Mouse (Mus musculus): ENCODE data around the gene Ptch1. TPM values are rescaled to one million over a fixed set of nuclear protein-coding genes. Genes with fewer than 3 reads are reported as not detected.
A peak's percentile ranks its signal among the peaks of the same experiment; 100 is the strongest.

Gene Ptch1
- polyA plus RNA-seq, 1 experiment, result 2.7 TPM

GRCm38 (mm10) chr13:63572453-63573255, 744 bp downstream of the Ptch1 start:
- peak overlapping the region; percentile 91 for H3K4me3 ChIP-seq (replicated peaks)
- no peaks in the 10 kb centered on the region for H3K36me3 ChIP-seq (replicated peaks; ENCODE audit: low read length)
- H3K4me1 ChIP-seq, result peaks cover 39% of the 10 kb centered on the region
- TF ChIP-seq FLI1 (IDR thresholded peaks at IDR 0.05; ENCODE audit: low read length), result no peak
- TF ChIP-seq GATA1 (IDR thresholded peaks at IDR 0.05; ENCODE audit: borderline replicate concordance, low read length), result no peak
- H3K27me3 ChIP-seq (replicated peaks), result peaks cover 84% of the 10 kb centered on the region
- peaks cover 7% of the 10 kb centered on the region; the same call in 1 of the 2 replicates for H3K9me3 ChIP-seq

- H3K4me3 ChIP-seq (replicated peaks), result peak overlapping the region; percentile 91
- H3K4me1 ChIP-seq, result peaks cover 39% of the 10 kb centered on the region
Measured at GRCm38 (mm10) chr13:63572111-63572452, 1.3 kb downstream of the Ptch1 start.

DNA sequence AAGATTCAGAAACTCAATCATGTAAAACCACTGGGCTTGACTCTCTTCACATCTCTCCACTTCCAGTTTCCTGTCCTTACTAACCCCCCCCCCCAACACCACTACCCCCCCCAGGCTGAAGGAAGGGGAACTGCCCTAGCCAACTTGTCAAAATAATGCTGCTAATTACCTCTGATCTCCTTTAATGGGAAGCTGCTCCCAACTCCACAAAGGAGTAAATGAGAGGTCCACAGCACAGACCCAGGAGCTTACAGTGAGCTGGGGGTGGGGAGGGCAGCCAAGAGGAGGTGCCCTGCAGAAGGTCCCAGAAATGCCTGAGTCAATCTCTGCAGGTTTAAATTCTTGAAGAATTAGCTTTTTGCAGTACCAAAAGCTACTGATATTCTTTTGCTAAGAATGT, 2.9 kb downstream of the Ptch1 start:
- Histone ChIP-seq H3K27me3 (replicated peaks) (peaks cover 66% of the 10 kb centered on the region), H3K36me3 (replicated peaks; ENCODE audit: low read length) (no peaks in the 10 kb centered on the region), H3K4me3 (replicated peaks) (no peak overlapping the region), H3K4me1 (peaks cover 39% of the 10 kb centered on the region), H3K9me3 (0 out of 2 replicates have a peak, but pooled peaks cover 2% of the 10 kb centered on the region)
- TF ChIP-seq GATA1 (IDR thresholded peaks at IDR 0.05; ENCODE audit: borderline replicate concordance, low read length) (no peak), FLI1 (IDR thresholded peaks at IDR 0.05; ENCODE audit: low read length) (no peak)

More at GRCm38 (mm10) chr13:63572111-63572452, 1.3 kb downstream of the Ptch1 start:
- peaks cover 82% of the 10 kb centered on the region for H3K27me3 ChIP-seq (replicated peaks)
- no peaks in the 10 kb centered on the region for H3K36me3 ChIP-seq (replicated peaks; ENCODE audit: low read length)
- H3K9me3 ChIP-seq, result peaks cover 5% of the 10 kb centered on the region; the same call in 1 of the 2 replicates
- no peak for TF ChIP-seq GATA1 (IDR thresholded peaks at IDR 0.05; ENCODE audit: borderline replicate concordance, low read length)
- no peak for TF ChIP-seq FLI1 (IDR thresholded peaks at IDR 0.05; ENCODE audit: low read length)

GRCm38 (mm10) chr13:63569396-63569756, 4.0 kb downstream of the Ptch1 start:
- TF ChIP-seq FLI1 (IDR thresholded peaks at IDR 0.05; ENCODE audit: low read length) (no peak), GATA1 (IDR thresholded peaks at IDR 0.05; ENCODE audit: borderline replicate concordance, low read length) (no peak)
- Histone ChIP-seq H3K27me3 (replicated peaks) (peaks cover 57% of the 10 kb centered on the region), H3K4me1 (peaks cover 39% of the 10 kb centered on the region), H3K36me3 (replicated peaks; ENCODE audit: low read length) (no peaks in the 10 kb centered on the region), H3K4me3 (replicated peaks) (no peak overlapping the region), H3K9me3 (0 out of 2 replicates have a peak, but pooled peaks cover 2% of the 10 kb centered on the region)

DNA sequence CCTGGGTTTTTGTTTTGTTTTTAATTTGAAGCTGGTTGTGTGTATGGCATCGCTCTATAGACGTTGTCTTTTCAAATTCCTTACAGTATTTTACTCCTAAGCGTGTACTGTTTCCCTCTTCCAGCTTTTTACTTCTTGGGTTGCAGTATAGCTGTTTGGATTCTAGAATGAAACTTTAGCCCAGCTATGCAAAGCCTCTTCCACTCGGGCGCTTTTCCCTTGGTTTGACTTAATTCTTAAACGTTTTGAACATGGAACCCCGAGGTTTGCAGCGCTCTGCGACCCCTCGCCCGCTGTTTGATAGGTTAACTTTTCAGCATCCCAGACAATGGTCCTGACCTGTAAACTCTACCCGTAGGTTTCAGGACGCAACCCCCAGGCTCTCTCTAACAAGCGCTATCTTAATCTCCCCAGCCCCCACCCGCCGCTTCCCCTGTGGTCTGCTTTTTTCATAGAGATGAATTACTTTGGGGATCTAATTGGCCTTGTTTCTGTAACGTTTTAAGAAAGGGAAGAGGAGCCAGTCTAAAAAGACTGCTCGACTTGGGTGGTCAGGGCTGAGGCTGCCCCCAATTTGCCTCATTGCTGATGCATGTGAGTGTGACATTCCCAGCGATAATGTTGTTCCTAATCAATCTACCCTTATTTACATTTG, 4.5 kb downstream of the Ptch1 start:
- Histone ChIP-seq H3K36me3 (replicated peaks; ENCODE audit: low read length) (no peaks in the 10 kb centered on the region), H3K4me1 (peaks cover 41% of the 10 kb centered on the region), H3K4me3 (replicated peaks) (peak overlapping the region; percentile 99), H3K9me3 (0 out of 2 replicates have a peak, but pooled peaks cover 2% of the 10 kb centered on the region), H3K27me3 (replicated peaks) (peaks cover 52% of the 10 kb centered on the region)
- TF ChIP-seq GATA1 (IDR thresholded peaks at IDR 0.05; ENCODE audit: borderline replicate concordance, low read length), result no peak
- TF ChIP-seq FLI1 (IDR thresholded peaks at IDR 0.05; ENCODE audit: low read length), result no peak

DNA sequence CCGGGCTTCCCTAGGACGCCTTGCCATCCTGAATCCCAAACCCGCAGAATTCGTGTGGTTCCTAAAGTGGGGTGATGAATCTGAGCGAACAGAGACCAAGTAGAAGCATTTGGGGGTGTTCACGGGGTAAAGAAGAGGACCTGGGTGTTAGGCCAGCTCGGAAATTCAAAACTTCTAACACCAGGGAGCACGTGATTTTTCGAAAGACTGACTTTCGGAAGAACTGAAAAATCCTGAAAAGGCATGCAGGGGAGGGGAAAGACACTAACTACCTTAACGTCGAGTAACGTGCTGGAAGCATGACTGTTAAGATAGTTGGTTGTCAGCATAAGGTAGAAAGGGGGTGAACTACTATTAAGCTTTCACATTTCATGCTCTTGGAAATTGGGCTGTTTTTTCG, 5.1 kb downstream of the Ptch1 start:
- Histone ChIP-seq H3K27me3 (replicated peaks) (peaks cover 46% of the 10 kb centered on the region), H3K36me3 (replicated peaks; ENCODE audit: low read length) (no peaks in the 10 kb centered on the region), H3K9me3 (0 out of 2 replicates have a peak, but pooled peaks cover 2% of the 10 kb centered on the region), H3K4me3 (replicated peaks) (peak overlapping the region; percentile 99), H3K4me1 (peaks cover 38% of the 10 kb centered on the region)
- TF ChIP-seq FLI1 (IDR thresholded peaks at IDR 0.05; ENCODE audit: low read length) (no peak), GATA1 (IDR thresholded peaks at IDR 0.05; ENCODE audit: borderline replicate concordance, low read length) (no peak)

DNA sequence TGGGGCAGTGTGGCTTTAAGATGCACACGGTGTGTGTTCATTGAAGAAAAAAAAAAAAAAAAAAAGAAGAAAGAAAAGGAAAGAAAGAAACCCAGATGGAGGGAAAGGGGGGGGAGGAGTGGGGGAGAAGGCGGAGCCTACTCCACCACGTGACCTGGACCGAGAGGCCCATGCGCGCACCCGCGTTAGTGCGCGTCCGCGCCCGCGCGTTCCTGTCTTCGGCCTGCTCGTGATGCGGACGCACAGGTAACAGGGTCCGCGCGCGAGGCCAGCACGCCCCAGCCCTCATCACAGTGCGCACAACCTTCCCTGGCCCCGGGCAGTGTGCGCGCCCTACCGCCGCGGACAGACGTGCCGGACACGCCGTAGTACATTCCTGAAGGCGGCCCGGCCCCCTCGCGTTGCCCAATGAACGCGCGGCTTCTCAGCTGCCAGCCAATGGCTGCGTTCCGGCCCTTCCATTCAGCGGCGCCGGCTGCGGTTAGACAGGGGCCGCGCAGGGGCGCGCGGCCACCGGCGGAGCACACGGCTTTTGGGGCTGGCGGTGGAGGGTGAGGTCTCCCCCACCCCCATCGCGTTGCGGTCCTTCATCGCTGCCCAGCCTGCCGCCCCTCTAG, 5.6 kb downstream of the Ptch1 start:
- H3K36me3 ChIP-seq (replicated peaks; ENCODE audit: low read length), result no peaks in the 10 kb centered on the region
- H3K4me1 ChIP-seq, result peaks cover 33% of the 10 kb centered on the region
- TF ChIP-seq FLI1 (IDR thresholded peaks at IDR 0.05; ENCODE audit: low read length) (no peak), GATA1 (IDR thresholded peaks at IDR 0.05; ENCODE audit: borderline replicate concordance, low read length) (no peak)
- peak overlapping the region; percentile 99 for H3K4me3 ChIP-seq (replicated peaks)
- H3K9me3 ChIP-seq, result 0 out of 2 replicates have a peak, but pooled peaks cover 2% of the 10 kb centered on the region
- H3K27me3 ChIP-seq (replicated peaks), result peaks cover 41% of the 10 kb centered on the region

DNA sequence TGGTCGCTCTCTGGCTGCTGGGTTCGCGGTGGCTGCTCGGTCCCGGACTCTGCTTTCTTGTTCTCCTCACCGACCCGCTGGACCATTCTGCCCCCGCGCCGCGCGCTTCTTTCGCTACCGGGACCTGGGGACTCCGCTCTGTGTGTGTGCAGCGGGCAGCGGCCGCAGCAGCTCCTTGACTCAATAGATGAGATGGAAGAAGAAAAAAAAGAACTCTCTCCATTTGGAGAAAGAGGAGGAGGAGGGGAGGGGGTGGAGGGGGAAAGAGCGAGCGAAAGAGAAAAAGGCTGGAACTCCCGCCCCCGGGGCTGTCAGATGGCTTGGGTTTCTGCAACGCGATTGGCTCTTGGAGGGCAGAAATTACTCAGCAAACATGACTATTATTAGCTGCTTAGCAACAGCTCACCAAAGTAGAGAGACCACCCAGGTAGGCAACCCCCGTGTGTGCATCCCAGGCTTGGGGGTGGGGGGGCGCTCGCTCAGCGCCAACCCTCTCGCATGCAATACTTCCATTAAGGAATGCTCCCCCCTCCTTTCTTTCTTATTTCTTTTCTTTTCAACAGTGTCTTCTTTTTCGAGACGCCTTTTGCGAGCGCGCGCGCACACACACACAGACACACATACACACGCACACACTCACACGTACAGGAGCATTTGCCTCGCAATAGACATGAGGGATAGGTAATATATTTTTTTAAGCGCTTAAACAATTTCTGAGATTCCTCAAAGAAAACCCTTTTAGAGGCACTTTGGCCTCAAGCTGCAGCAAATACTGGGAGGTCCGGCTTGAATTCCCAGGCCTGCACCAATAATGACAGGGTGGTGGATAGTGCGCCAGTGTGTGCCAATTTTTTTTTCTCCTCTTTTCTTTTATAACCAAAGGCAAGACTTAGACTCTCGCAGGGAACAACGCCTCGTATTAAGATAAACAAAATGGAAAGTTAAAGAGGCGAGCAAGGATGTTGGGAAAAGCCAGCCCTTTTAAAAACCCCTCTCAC, 7.1 kb downstream of the Ptch1 start:
- no peak for TF ChIP-seq GATA1 (IDR thresholded peaks at IDR 0.05; ENCODE audit: borderline replicate concordance, low read length)
- no peak for TF ChIP-seq FLI1 (IDR thresholded peaks at IDR 0.05; ENCODE audit: low read length)
- Histone ChIP-seq H3K27me3 (replicated peaks) (peaks cover 26% of the 10 kb centered on the region), H3K4me1 (peaks cover 31% of the 10 kb centered on the region), H3K4me3 (replicated peaks) (peak overlapping the region; percentile 99), H3K36me3 (replicated peaks; ENCODE audit: low read length) (peaks cover 2% of the 10 kb centered on the region), H3K9me3 (no peaks in the 10 kb centered on the region)

Data from megakaryocyte, embryonic 14.5 days (primary cell).